ENCODE assay signal across 12 mouse cellular contexts in the genomic region with DNA sequence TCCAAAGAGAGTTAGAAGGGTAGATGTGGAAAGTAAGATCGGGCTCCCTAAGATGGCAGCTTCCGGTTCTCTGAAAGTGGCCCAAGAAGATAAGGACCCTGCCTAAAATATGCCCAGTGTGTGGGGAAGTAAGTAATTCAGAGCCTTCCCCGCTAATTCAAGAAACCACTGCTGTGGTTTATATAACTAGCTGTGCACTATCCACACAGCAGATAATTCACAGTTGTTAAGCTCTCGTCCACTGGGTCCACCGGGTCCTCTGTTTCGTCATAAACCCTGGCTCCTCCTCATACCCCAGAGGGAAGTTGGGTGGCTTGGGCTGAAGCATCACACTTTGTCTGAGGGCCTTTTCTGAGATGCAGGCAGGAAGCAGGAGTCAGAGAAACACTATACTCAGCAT.
"Had no signal": no experiment of that assay in that cellular context is flagged by ENCODE, and none has a peak within 500 bp of the region (broad histone marks: within the 10 kb centered on the region; RNA-seq: fewer than 3 reads in every experiment).

No protein-coding gene starts in this region.

- H3K4me3 ChIP-seq: intestine, embryonic 15.5 days; kidney, embryonic 15.5 days; limb, embryonic 12.5 days; midbrain, embryonic 13.5 days had no signal

- H3K4me1 ChIP-seq: kidney, embryonic 15.5 days; limb, embryonic 12.5 days had no signal

- H3K27me3 ChIP-seq: intestine, embryonic 15.5 days; kidney, embryonic 15.5 days; limb, embryonic 12.5 days; midbrain, embryonic 13.5 days had no signal

- DNase-seq: kidney, adult 2 months; kidney, postnatal 14 days; lung, adult 2 months; lung, postnatal 36 days; right cerebral cortex, postnatal 14 days; thymus, adult 18-20 months; thymus, postnatal 14 days had no signal

- H3K27ac ChIP-seq: intestine, embryonic 15.5 days; kidney, embryonic 15.5 days; limb, embryonic 12.5 days; midbrain, embryonic 13.5 days had no signal

- H3K4me2 ChIP-seq: intestine, embryonic 15.5 days; kidney, embryonic 15.5 days; limb, embryonic 12.5 days; midbrain, embryonic 13.5 days had no signal

- H3K36me3 ChIP-seq: intestine, embryonic 15.5 days; kidney, embryonic 15.5 days; limb, embryonic 12.5 days; midbrain, embryonic 13.5 days had no signal

- H3K9ac ChIP-seq: intestine, embryonic 15.5 days; kidney, embryonic 15.5 days; limb, embryonic 12.5 days; midbrain, embryonic 13.5 days had no signal

- ATAC-seq: intestine, embryonic 15.5 days; lung, postnatal 0 days; midbrain, embryonic 13.5 days had no signal

- H3K9me3 ChIP-seq: intestine, embryonic 15.5 days; kidney, embryonic 15.5 days; limb, embryonic 12.5 days; midbrain, embryonic 13.5 days had no signal
